Mouse (Mus musculus) inflammation-experienced regulatory T-cells, adult 6 months (primary cell): Measurements from ENCODE around the gene Apobec3. TPM values are rescaled to one million over a fixed set of nuclear protein-coding genes. Genes with fewer than 3 reads are reported as not detected.

Experiments used
- ATAC-seq: one replicate; pipeline ENCODE4 v1.8.0; 2017
- polyA plus RNA-seq, 3 experiments: library from polyadenylated mRNA; unstranded; fragments of 100-300 nt; shearing (Covaris generic); gene quantifications; one replicate each; pipeline ENCODE4 v1.2.1; 2017

The Apobec3 gene
- polyA plus RNA-seq, 3 experiments from 2014 or later, result 509 to 683 (median 543) TPM

GRCm38 (mm10) chr15:79951730-79952503 is 60.5 kb downstream of the Apobec3 start:
- ATAC-seq, result no peak

GRCm38 (mm10) chr15:79952504-79953231 is 61.2 kb downstream of the Apobec3 start:
- no peak for ATAC-seq

GRCm38 (mm10) chr15:79953470-79953869 is 62.0 kb downstream of the Apobec3 start:
- no peak for ATAC-seq

- peak; percentile 98 for ATAC-seq
Observed at GRCm38 (mm10) chr15:79956559-79956958, 65.1 kb downstream of the Apobec3 start.

GRCm38 (mm10) chr15:79958418-79958817 is 67.0 kb downstream of the Apobec3 start:
- no peak for ATAC-seq

- ATAC-seq, result no peak
Observed at GRCm38 (mm10) chr15:79961366-79961921, 70.0 kb downstream of the Apobec3 start.

GRCm38 (mm10) chr15:79962661-79963060 is 71.2 kb downstream of the Apobec3 start:
- ATAC-seq, result no peak

- ATAC-seq, result no peak
Observed at GRCm38 (mm10) chr15:79964376-79964775, 72.9 kb downstream of the Apobec3 start.

Other genes starting within 250 kb of the Apobec3 start
- under 1 TPM in 2 of 3 experiments, not detected in 1; 0.26 to 0.75 TPM for gene Fam227a, start 232.7 kb upstream of the Apobec3 start, polyA plus RNA-seq
- 10 to 100 TPM; 15.7 to 18.3 (median 16.8) TPM for gene Cby1, start 232.5 kb upstream of the Apobec3 start, polyA plus RNA-seq
- gene Tomm22, start 220.8 kb upstream of the Apobec3 start, polyA plus RNA-seq, result 100 to 1,000 TPM; 185 to 255 (median 187) TPM
- 1 to 10 TPM; 3.3 to 4.6 (median 4.1) TPM for gene Josd1, start 203.7 kb upstream of the Apobec3 start, polyA plus RNA-seq
- gene Gtpbp1, start 200.8 kb upstream of the Apobec3 start, polyA plus RNA-seq, result 10 to 100 TPM; 18.7 to 22.5 (median 21.5) TPM
- 10 to 100 TPM; 10.5 to 15.4 (median 12.4) TPM for gene Sun2, start 149.1 kb upstream of the Apobec3 start, polyA plus RNA-seq
- gene Dnal4, start 113.8 kb upstream of the Apobec3 start, polyA plus RNA-seq, result 1 to 10 TPM; 6.5 to 9.4 (median 8.6) TPM
- gene Nptxr, start 86.9 kb upstream of the Apobec3 start, polyA plus RNA-seq, result 1 to 10 TPM in 1 of 3 experiments, under 1 TPM in 1, not detected in 1; 0.15 to 1.1 TPM
- not detected for gene Npcd, start 57.4 kb upstream of the Apobec3 start, polyA plus RNA-seq
- 10 to 100 TPM; 10.5 to 13.1 (median 10.9) TPM for gene Cbx6, start 57.0 kb upstream of the Apobec3 start, polyA plus RNA-seq
- gene Cbx7, start 79.5 kb downstream of the Apobec3 start, polyA plus RNA-seq, result 10 to 100 TPM; 13.3 to 48.6 (median 38.5) TPM
- gene Pdgfb, start 123.3 kb downstream of the Apobec3 start, polyA plus RNA-seq, result 1 to 10 TPM; 1.4 to 2.1 (median 2.1) TPM
- gene Syngr1, start 199.7 kb downstream of the Apobec3 start, polyA plus RNA-seq, result 1 to 10 TPM in 1 of 3 experiments, under 1 TPM in 1, not detected in 1; 0.77 to 1.7 TPM
- gene Rpl3, start 200.2 kb downstream of the Apobec3 start, polyA plus RNA-seq, result 1,000 to 10,000 TPM; 2,844 to 4,969 (median 3,861) TPM
- gene Tab1, start 241.5 kb downstream of the Apobec3 start, polyA plus RNA-seq, result 10 to 100 TPM; 12.2 to 15.9 (median 12.3) TPM